Mouse (Mus musculus) cerebellum, adult 2 months (tissue): Measurements from ENCODE around the gene Fbxl13.

Experiments used
- CTCF ChIP-seq: fragments of 200-500 bp; IDR thresholded peaks from 2 replicates; pipeline ENCODE4 v1.5.1; 2011; ENCODE audit warnings: low read depth, mild to moderate bottlenecking, control low read depth, low read length, moderate library complexity, borderline replicate concordance; ENCODE audit not compliant: insufficient read depth
- POLR2A ChIP-seq: fragments of 200-500 bp; IDR thresholded peaks from 2 replicates; pipeline ENCODE4 v1.6.1; 2011; ENCODE audit warnings: low read length, control low read depth, borderline replicate concordance; ENCODE audit not compliant: insufficient read depth

DNA sequence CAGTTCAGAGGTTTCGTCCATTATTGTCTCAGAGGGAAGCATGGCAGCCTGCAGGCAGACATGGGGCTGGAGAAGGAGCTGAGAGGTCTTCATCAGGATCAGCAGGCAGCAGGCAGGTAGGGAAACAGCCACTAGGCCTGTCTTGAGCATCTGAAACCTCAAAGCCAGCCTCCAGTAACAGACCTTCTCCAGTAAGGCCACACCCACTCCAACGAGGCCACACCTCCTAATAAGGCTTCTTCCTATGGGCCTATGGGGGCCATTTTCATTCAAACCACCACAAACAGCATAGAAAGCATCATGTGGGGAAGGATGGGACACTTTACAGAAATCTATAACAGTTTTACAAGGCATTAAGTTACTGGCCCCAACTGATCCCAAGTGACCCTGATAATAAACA, 5.3 kb upstream of the Fbxl13 start:
- TF ChIP-seq POLR2A = no peak
- no peak for TF ChIP-seq CTCF
